Mouse (Mus musculus) lung, adult 18-20 months (tissue): ENCODE results near the gene Ndrg3.

Source experiments
- DNase-seq, 2 experiments: peaks; one replicate each; pipeline ENCODE4 v3.0.0; 2022; ENCODE audit warnings: mixed read lengths in 2 of 2

Gene Ndrg3

GRCm38 (mm10) chr2:156991470-156992319, at the start of gene Ndrg3:
Ndrg3 (minus strand) TSS chr2:156992056.
- peak; percentile 97 to 98 for DNase-seq

- no peak for DNase-seq
These were observed 49.6 kb upstream of the Ndrg3 start for GRCm38 (mm10) chr2:157041421-157041820.

- no peak for DNase-seq
These were observed 48.8 kb upstream of the Ndrg3 start for GRCm38 (mm10) chr2:157040649-157041046.

- peak in 1 of 2 experiments; percentile 55 for DNase-seq
These were observed 48.2 kb upstream of the Ndrg3 start for GRCm38 (mm10) chr2:157039900-157040648.

GRCm38 (mm10) chr2:157037303-157037702, 45.4 kb upstream of the Ndrg3 start:
- peak in 1 of 2 experiments; percentile 27 for DNase-seq

GRCm38 (mm10) chr2:157036400-157036799, 44.5 kb upstream of the Ndrg3 start:
- DNase-seq = peak in 1 of 2 experiments; percentile 39

GRCm38 (mm10) chr2:157035371-157035770, 43.5 kb upstream of the Ndrg3 start:
- DNase-seq = no peak

- peak; percentile 75 to 83 for DNase-seq
These were observed 38.9 kb upstream of the Ndrg3 start for GRCm38 (mm10) chr2:157030804-157031203.

- no peak for DNase-seq
These were observed 36.4 kb upstream of the Ndrg3 start for GRCm38 (mm10) chr2:157028261-157028660.

- no peak for DNase-seq
These were observed 35.5 kb upstream of the Ndrg3 start for GRCm38 (mm10) chr2:157027106-157028008.

- no peak for DNase-seq
These were observed 29.3 kb upstream of the Ndrg3 start for GRCm38 (mm10) chr2:157021156-157021555.

GRCm38 (mm10) chr2:157019228-157019627, 27.4 kb upstream of the Ndrg3 start:
- no peak for DNase-seq

- no peak for DNase-seq
These were observed 24.8 kb upstream of the Ndrg3 start for GRCm38 (mm10) chr2:157016529-157017270.

- no peak for DNase-seq
These were observed 20.5 kb upstream of the Ndrg3 start for GRCm38 (mm10) chr2:157012341-157012740.

GRCm38 (mm10) chr2:157010634-157011310, 18.9 kb upstream of the Ndrg3 start:
- no peak for DNase-seq

GRCm38 (mm10) chr2:157010121-157010520, 18.3 kb upstream of the Ndrg3 start:
- peak in 1 of 2 experiments; percentile 34 for DNase-seq

- DNase-seq = no peak
These were observed 16.7 kb upstream of the Ndrg3 start for GRCm38 (mm10) chr2:157008509-157008908.

GRCm38 (mm10) chr2:157007234-157007596, 15.4 kb upstream of the Ndrg3 start:
- DNase-seq = no peak

GRCm38 (mm10) chr2:157006511-157007233, 14.8 kb upstream of the Ndrg3 start, which contains the start of gene Dsn1:
Dsn1 (minus strand) TSS chr2:157007154.
- peak; percentile 89 for DNase-seq

GRCm38 (mm10) chr2:157002321-157002720, 10.5 kb upstream of the Ndrg3 start:
- DNase-seq = no peak

GRCm38 (mm10) chr2:156998263-156998662, 6.4 kb upstream of the Ndrg3 start:
- DNase-seq = no peak
